Mouse (Mus musculus) fibroblast of lung, adult 2 months (primary cell): ENCODE measurements at regions not wholly inside any gene's neighbourhood (a gene's known extent, or its start where the extent isn't known, plus 50 kb on each side); places are given as distances from the start of the nearest gene placed in this dataset.
"Not testable (repeated sequence)": the region's sequence is repeated elsewhere in the genome, so short reads cannot be mapped to it uniquely, and the experiment has no call there.

Experiments used
- DNase-seq: peaks from one replicate; pipeline ENCODE4 v3.0.0-alpha.2; 2011; ENCODE audit warnings: low read depth

GRCm38 (mm10) chrX:50675356-50675755 lies 165.5 kb upstream of the Stk26 start:
- no peak for DNase-seq

- DNase-seq = no peak
Observed at GRCm38 (mm10) chrX:50657835-50658565, 182.8 kb upstream of the Stk26 start.

GRCm38 (mm10) chrX:50657180-50657834 lies 183.5 kb upstream of the Stk26 start:
- no peak for DNase-seq

GRCm38 (mm10) chrX:50655380-50655779 lies 185.5 kb upstream of the Stk26 start:
- not testable (repeated sequence) for DNase-seq

- no peak for DNase-seq
Observed at GRCm38 (mm10) chrX:50641347-50641746, 199.5 kb upstream of the Stk26 start.

GRCm38 (mm10) chrX:50635634-50636033 lies 205.2 kb upstream of the Stk26 start:
- no peak for DNase-seq

GRCm38 (mm10) chrX:50634842-50635615 lies 205.8 kb upstream of the Stk26 start:
- peak; percentile 64 for DNase-seq

- no peak for DNase-seq
Observed at GRCm38 (mm10) chrX:50632536-50632935, 204.2 kb upstream of the Olfr1324 start.

- no peak for DNase-seq
Observed at GRCm38 (mm10) chrX:50625336-50625735, 197.0 kb upstream of the Olfr1324 start.

GRCm38 (mm10) chrX:50622984-50623455 lies 194.7 kb upstream of the Olfr1324 start:
- DNase-seq = no peak

GRCm38 (mm10) chrX:50620909-50621308 lies 192.6 kb upstream of the Olfr1324 start:
- DNase-seq = no peak

GRCm38 (mm10) chrX:50619919-50620318 lies 191.6 kb upstream of the Olfr1324 start:
- no peak for DNase-seq

GRCm38 (mm10) chrX:50618936-50619335 lies 190.6 kb upstream of the Olfr1324 start:
- no peak for DNase-seq

- not testable (repeated sequence) for DNase-seq
Observed at GRCm38 (mm10) chrX:50616920-50617319, 188.6 kb upstream of the Olfr1324 start.

GRCm38 (mm10) chrX:50614874-50615273 lies 186.6 kb upstream of the Olfr1324 start:
- not testable (repeated sequence) for DNase-seq

- DNase-seq = not testable (repeated sequence)
Observed at GRCm38 (mm10) chrX:50614367-50614766, 186.1 kb upstream of the Olfr1324 start.

- no peak for DNase-seq
Observed at GRCm38 (mm10) chrX:50611765-50612591, 183.7 kb upstream of the Olfr1324 start.

- DNase-seq = not testable (repeated sequence)
Observed at GRCm38 (mm10) chrX:50608141-50608540, 179.8 kb upstream of the Olfr1324 start.

GRCm38 (mm10) chrX:50607636-50608035 lies 179.3 kb upstream of the Olfr1324 start:
- DNase-seq = no peak

- not testable (repeated sequence) for DNase-seq
Observed at GRCm38 (mm10) chrX:50605517-50605916, 177.2 kb upstream of the Olfr1324 start.

- not testable (repeated sequence) for DNase-seq
Observed at GRCm38 (mm10) chrX:50604995-50605394, 176.7 kb upstream of the Olfr1324 start.

GRCm38 (mm10) chrX:50602881-50603280 lies 174.6 kb upstream of the Olfr1324 start:
- not testable (repeated sequence) for DNase-seq
